Mouse (Mus musculus) hindbrain, embryonic 14.5 days (tissue): ENCODE results near the gene AC134908.4. TPM values are rescaled to one million over a fixed set of nuclear protein-coding genes. Genes with fewer than 3 reads are reported as not detected.
A peak's percentile ranks its signal among the peaks of the same experiment; 100 is the strongest.

Experiments
- ATAC-seq: fragments of 200-750 bp; cut with Nextera tagmentation; 2 replicates; pipeline ENCODE4 v1.8.0; 2017; ENCODE audit warnings: moderate number of reproducible peaks, mild to moderate bottlenecking, moderate TSS enrichment, moderate library complexity; ENCODE audit not compliant: low FRiP score
- DNase-seq: peaks from one replicate; pipeline ENCODE4 v3.0.0-alpha.2; 2015; ENCODE audit warnings: low spot score
- H3K27ac ChIP-seq: fragments of 300-500 bp; sonication (generic); 2 replicates; pipeline ENCODE4 v1.5.1; 2014; ENCODE audit warnings: mild to moderate bottlenecking, moderate library complexity
- H3K27me3 ChIP-seq: fragments of 300-500 bp; sonication (generic); 2 replicates; pipeline ENCODE4 v1.6.1; 2014; ENCODE audit warnings: mild to moderate bottlenecking, low read length, mixed read lengths; ENCODE audit not compliant: control insufficient read depth, insufficient read depth
- H3K36me3 ChIP-seq: fragments of 300-500 bp; sonication (generic); replicated peaks from 2 replicates; pipeline ENCODE4 v1.6.1; 2014; ENCODE audit not compliant: control insufficient read depth, insufficient read depth
- H3K4me1 ChIP-seq: fragments of 300-500 bp; sonication (generic); replicated peaks from 2 replicates; pipeline ENCODE4 v1.6.1; 2014; ENCODE audit warnings: antibody characterized with exemption, low read length, mixed read lengths; ENCODE audit not compliant: control insufficient read depth, insufficient read depth
- H3K4me2 ChIP-seq: fragments of 300-500 bp; sonication (generic); replicated peaks from 2 replicates; pipeline ENCODE4 v1.6.1; 2014; ENCODE audit warnings: mild to moderate bottlenecking, moderate library complexity
- H3K4me3 ChIP-seq: fragments of 300-500 bp; sonication (generic); replicated peaks from 2 replicates; pipeline ENCODE4 v1.5.1; 2014; ENCODE audit warnings: mild to moderate bottlenecking, low read length
- H3K9ac ChIP-seq: fragments of 300-500 bp; sonication (generic); 2 replicates; pipeline ENCODE4 v1.6.1; 2014
- H3K9me3 ChIP-seq: fragments of 300-500 bp; sonication (generic); 2 replicates; pipeline ENCODE4 v1.6.1; 2016; ENCODE audit warnings: low read length; ENCODE audit not compliant: control insufficient read depth
- WGBS: fragments of 180-500 bp; shearing (Covaris S2); extraction: QIAGEN DNeasy Blood & Tissue Kit; methylation state at CpG from one replicate; pipeline ENCODE4 v1.1.7; 2014; 5-methylcytosine and 5-hydroxymethylcytosine counted together
- polyA plus RNA-seq: library from polyadenylated mRNA; unstranded; fragments of >200 nt; fragmentation: Nextera tagmentation; extraction: Ambion mirVana; gene quantifications from 2 replicates; pipeline ENCODE4 v1.2.1, GENCODE M21; 2014

AC134908.4 gene
- polyA plus RNA-seq, 1 experiment from 2014 or later = not detected

DNA sequence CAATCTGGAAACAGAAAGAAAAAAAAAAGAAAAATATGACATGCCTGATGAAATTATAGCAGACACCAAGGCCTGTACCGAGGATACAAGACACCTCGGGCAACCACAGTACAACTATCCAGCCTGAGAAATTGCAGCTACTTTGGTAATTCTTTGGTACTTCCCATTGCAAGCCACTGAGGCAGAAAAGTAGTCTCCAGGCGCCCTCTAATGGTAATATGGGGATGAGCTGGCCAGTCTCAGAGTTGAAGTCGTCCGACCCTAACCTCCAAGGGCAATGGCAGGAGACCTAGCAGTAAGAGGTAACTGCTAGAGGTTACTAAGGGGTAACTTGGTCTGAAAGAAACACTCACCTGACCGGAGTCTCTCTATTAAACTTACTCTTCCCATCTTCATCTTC lies 5.6 kb upstream of the AC134908.4 start:
- WGBS = 10% methylated on average over 6 of the region's 6 CpGs
- Histone ChIP-seq H3K9me3 (no peaks in the 10 kb centered on the region), H3K36me3 (no peaks in the 10 kb centered on the region), H3K27me3 (no peaks in the 10 kb centered on the region), H3K4me1 (peaks cover 31% of the 10 kb centered on the region), H3K4me3 (no peak overlapping the region), H3K27ac (no peak overlapping the region), H3K9ac (no peak overlapping the region), H3K4me2 (no peak overlapping the region)
- DNase-seq = peak; percentile 82
- no peak for ATAC-seq

DNA sequence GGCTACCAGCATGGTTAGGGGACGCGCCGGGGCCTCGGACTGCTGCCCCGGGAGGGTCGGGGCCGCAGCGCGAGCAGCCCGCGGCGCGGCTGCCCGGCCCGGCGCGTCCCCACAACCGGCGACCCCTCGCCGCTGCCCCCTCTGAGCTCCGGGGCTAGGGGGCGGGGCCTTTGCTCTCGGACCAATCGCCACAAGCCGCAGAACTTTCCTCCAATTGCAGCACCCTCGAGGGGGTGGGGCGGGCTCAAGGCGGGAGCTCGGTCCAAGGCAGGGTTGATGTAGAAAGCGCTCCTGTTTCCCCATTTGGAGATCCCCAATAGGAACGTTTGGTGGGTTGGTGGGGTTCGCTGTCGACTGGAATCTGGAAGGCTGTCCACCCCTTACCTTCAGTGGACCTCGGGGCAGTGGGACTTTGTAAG lies 1.5 kb upstream of the AC134908.4 start, which contains the start of gene Metrn:
TSS of gene Metrn (minus strand) at position 186 of the 419 bp plus-strand sequence.
- H3K4me3 ChIP-seq = peak within 1 kb of the TSS; percentile 49
- WGBS = 0% methylated on average over 35 of the region's 35 CpGs
- H3K36me3 ChIP-seq = no peaks in the 10 kb centered on the region
- peak within 1 kb of the TSS; percentile 47 for H3K9ac ChIP-seq
- ATAC-seq (peak; percentile 63), DNase-seq (peak; percentile 72)
- H3K4me1 ChIP-seq = peaks cover 20% of the 10 kb centered on the region
- no peaks in the 10 kb centered on the region for H3K9me3 ChIP-seq
- peak within 1 kb of the TSS; percentile 62 for H3K27ac ChIP-seq
- peak within 1 kb of the TSS; percentile 70 for H3K4me2 ChIP-seq
- no peaks in the 10 kb centered on the region for H3K27me3 ChIP-seq

DNA sequence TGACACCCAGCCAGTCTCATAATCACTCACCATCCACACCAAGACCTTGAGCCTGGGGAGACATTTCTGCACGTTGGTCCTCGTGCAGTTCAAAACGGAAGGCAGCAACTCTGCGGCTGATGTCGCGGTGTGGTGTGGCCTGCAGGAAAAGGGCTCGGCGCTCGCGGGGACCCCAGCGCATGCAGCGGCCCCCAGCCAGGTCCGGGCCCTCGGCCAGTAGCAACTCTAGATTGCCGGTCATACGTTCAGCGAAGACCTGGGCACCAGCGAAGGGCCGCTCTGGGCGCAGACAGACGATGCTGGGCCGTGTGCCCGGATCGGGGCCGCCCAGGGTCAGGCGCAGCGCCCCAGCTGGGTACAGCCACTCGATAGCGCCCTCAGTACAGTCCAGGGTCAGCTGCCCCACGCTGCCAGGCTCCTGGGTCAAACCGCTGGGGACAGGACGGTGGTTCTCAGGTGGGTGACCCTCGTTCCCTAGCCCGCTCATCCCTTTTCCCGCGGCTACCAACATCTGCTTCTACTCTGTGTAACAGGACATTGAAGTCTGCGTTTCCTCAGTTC lies 832 bp upstream of the AC134908.4 start:
- Histone ChIP-seq H3K36me3 (no peaks in the 10 kb centered on the region), H3K27ac (peak overlapping the region; percentile 62), H3K4me2 (peak overlapping the region; percentile 70), H3K9me3 (no peaks in the 10 kb centered on the region), H3K4me1 (peaks cover 24% of the 10 kb centered on the region), H3K9ac (peak overlapping the region; percentile 47), H3K4me3 (peak overlapping the region; percentile 49), H3K27me3 (no peaks in the 10 kb centered on the region)
- ATAC-seq (no peak), DNase-seq (no peak)
- under 1% methylated on average over 36 of the region's 37 CpGs for whole genome bisulfite sequencing

DNA sequence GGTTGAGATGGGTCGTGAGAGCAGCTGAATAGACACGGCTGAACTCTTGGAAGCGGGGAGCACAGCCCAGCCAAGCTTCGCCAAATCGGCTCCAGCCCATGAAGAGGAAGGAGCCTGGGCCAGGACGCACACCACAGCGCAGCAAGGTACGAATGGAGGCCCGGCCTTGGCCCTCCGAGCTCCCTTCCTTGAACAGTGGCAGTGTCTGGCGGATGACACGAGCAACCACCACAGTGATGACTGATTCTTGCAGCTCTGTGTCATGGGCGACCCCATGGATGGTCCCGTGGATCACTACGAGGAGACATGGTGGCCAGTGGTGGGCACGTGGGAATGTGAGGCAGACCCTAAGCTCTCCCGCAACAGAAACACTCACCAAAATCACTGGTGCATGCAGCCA lies 461 bp downstream of the AC134908.4 start:
- peak overlapping the region; percentile 47 for H3K9ac ChIP-seq
- no peaks in the 10 kb centered on the region for H3K9me3 ChIP-seq
- H3K4me3 ChIP-seq = peak overlapping the region; percentile 49
- H3K4me1 ChIP-seq = peaks cover 26% of the 10 kb centered on the region
- no peak for DNase-seq
- H3K27ac ChIP-seq = peak overlapping the region; percentile 40
- no peaks in the 10 kb centered on the region for H3K27me3 ChIP-seq
- H3K36me3 ChIP-seq = 0 out of 2 replicates have a peak, but pooled peaks cover under 1% of the 10 kb centered on the region
- ATAC-seq = no peak
- H3K4me2 ChIP-seq = peak overlapping the region; percentile 70
- 39% methylated on average over 17 of the region's 17 CpGs for WGBS

DNA sequence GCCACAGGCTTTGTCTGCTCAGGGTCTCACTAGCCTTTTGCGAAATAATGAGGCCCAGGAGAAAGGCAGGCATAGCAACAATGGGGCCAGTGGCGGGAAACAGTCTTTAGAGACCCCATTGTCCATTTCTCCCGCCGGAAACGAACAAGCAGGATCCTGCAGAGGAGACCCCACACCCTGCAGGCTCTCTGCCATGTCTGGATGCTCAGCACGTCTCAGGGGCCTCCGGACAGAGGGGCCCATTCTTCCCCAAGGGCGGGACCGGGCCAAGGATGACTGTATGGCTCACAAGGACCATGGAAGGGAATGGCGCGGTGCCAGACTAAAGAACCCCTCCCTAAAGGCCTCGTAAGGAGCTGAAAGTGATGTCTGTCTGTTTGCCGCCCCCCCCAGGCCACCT lies 1.3 kb downstream of the AC134908.4 start:
- Histone ChIP-seq H3K9me3 (no peaks in the 10 kb centered on the region), H3K9ac (peak overlapping the region; percentile 47; the same call in 1 of the 2 replicates), H3K27me3 (no peaks in the 10 kb centered on the region), H3K4me1 (peaks cover 26% of the 10 kb centered on the region), H3K27ac (peak overlapping the region; percentile 40; the same call in 1 of the 2 replicates), H3K4me3 (no peak overlapping the region), H3K36me3 (peaks cover 8% of the 10 kb centered on the region), H3K4me2 (peak overlapping the region; percentile 70)
- WGBS = 7% methylated on average over 13 of the region's 13 CpGs
- no peak for DNase-seq
- no peak for ATAC-seq

GRCm38 (mm10) chr17:25792615-25793014 lies 2.8 kb downstream of the AC134908.4 start, which contains the start of gene Fam173a:
TSS of gene Fam173a (minus strand) at chr17:25792901.
- peaks cover 19% of the 10 kb centered on the region for H3K36me3 ChIP-seq
- peak within 1 kb of the TSS; percentile 80 for H3K9ac ChIP-seq
- under 1% methylated on average over 14 of the region's 14 CpGs for WGBS
- H3K4me1 ChIP-seq = peaks cover 26% of the 10 kb centered on the region
- peak; percentile 69 for DNase-seq
- no peaks in the 10 kb centered on the region for H3K9me3 ChIP-seq
- H3K4me2 ChIP-seq = peak within 1 kb of the TSS; percentile 85
- H3K27me3 ChIP-seq = no peaks in the 10 kb centered on the region
- peak within 1 kb of the TSS; percentile 60 for H3K4me3 ChIP-seq
- H3K27ac ChIP-seq = peak within 1 kb of the TSS; percentile 95
- peak; percentile 51; the same call in 1 of the 2 replicates for ATAC-seq

- H3K4me3 ChIP-seq = peak overlapping the region; percentile 60
- H3K4me2 ChIP-seq = peak overlapping the region; percentile 85
- ATAC-seq (peak; percentile 67), DNase-seq (peak; percentile 85)
- peak overlapping the region; percentile 95 for H3K27ac ChIP-seq
- peaks cover 23% of the 10 kb centered on the region for H3K4me1 ChIP-seq
- H3K36me3 ChIP-seq = peaks cover 21% of the 10 kb centered on the region
- no peaks in the 10 kb centered on the region for H3K27me3 ChIP-seq
- peak overlapping the region; percentile 80 for H3K9ac ChIP-seq
- no peaks in the 10 kb centered on the region for H3K9me3 ChIP-seq
- under 1% methylated on average over 45 of the region's 45 CpGs for WGBS
Measured at GRCm38 (mm10) chr17:25791843-25792527, 3.5 kb downstream of the AC134908.4 start.

DNA sequence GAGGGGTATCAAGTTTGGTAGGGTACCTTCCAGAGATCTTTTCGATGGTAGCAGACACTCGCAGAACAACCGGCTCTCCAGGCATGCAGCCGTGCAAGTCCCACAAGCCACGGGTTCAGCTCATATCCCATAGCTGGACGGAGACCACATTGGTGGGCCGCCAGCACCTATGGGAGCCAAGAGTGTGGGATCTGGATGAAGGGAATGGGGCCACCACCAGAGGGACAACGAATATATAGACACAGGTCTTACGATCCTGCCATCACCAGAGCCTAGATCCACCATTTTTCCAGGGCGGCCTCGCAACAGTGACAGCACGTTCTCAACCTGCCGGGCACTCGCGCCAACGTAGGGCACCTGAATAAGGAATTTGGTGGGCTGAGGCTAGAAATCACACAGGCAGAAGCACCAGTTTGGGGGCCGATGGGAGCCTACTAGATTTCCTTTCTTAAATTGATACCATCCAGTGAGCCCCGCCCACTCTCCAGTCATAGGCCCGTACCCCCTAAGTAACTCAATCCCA lies 4.1 kb downstream of the AC134908.4 start:
- DNase-seq (no peak), ATAC-seq (no peak)
- Histone ChIP-seq H3K27ac (peak overlapping the region; percentile 95), H3K4me2 (peak overlapping the region; percentile 85), H3K9me3 (no peaks in the 10 kb centered on the region), H3K27me3 (no peaks in the 10 kb centered on the region), H3K4me3 (peak overlapping the region; percentile 60), H3K4me1 (peaks cover 21% of the 10 kb centered on the region), H3K36me3 (peaks cover 21% of the 10 kb centered on the region), H3K9ac (peak overlapping the region; percentile 80)
- WGBS = 29% methylated on average over 19 of the region's 19 CpGs

GRCm38 (mm10) chr17:25786781-25787504 lies 8.5 kb downstream of the AC134908.4 start:
- 96% methylated on average over 9 of the region's 9 CpGs for WGBS
- Histone ChIP-seq H3K4me3 (no peak overlapping the region), H3K36me3 (peaks cover 44% of the 10 kb centered on the region), H3K9me3 (no peaks in the 10 kb centered on the region), H3K27ac (no peak overlapping the region), H3K4me2 (no peak overlapping the region), H3K9ac (no peak overlapping the region), H3K4me1 (peaks cover 23% of the 10 kb centered on the region), H3K27me3 (no peaks in the 10 kb centered on the region)
- DNase-seq (no peak), ATAC-seq (no peak)
